Mouse (Mus musculus) hindbrain, embryonic 11.5 days (tissue): ENCODE results near the gene Ccdc146. TPM values are rescaled to one million over a fixed set of nuclear protein-coding genes. Genes with fewer than 3 reads are reported as not detected.

ENCODE experiments used
- ATAC-seq: fragments of 200-750 bp; cut with Nextera tagmentation; 2 replicates; pipeline ENCODE4 v1.8.0; 2017; ENCODE audit warnings: mild to moderate bottlenecking, moderate TSS enrichment, moderate library complexity; ENCODE audit not compliant: low FRiP score
- DNase-seq: peaks from one replicate; pipeline ENCODE4 v3.0.0-alpha.2; 2015; ENCODE audit warnings: low spot score
- H3K27ac ChIP-seq: fragments of 300-500 bp; sonication (generic); 2 replicates; pipeline ENCODE4 v1.5.1; 2014; ENCODE audit warnings: mild to moderate bottlenecking, low read depth, low read length
- H3K27me3 ChIP-seq: fragments of 300-500 bp; sonication (generic); 2 replicates; pipeline ENCODE4 v1.6.1; 2014; ENCODE audit warnings: mild to moderate bottlenecking, low read length, moderate library complexity, mixed read lengths; ENCODE audit not compliant: control insufficient read depth, insufficient read depth
- H3K36me3 ChIP-seq: fragments of 300-500 bp; sonication (generic); 2 replicates; pipeline ENCODE4 v1.6.1; 2014; ENCODE audit warnings: mild to moderate bottlenecking, low read length, moderate library complexity, mixed read lengths; ENCODE audit not compliant: control insufficient read depth, insufficient read depth
- H3K4me1 ChIP-seq: fragments of 300-500 bp; sonication (generic); replicated peaks from 2 replicates; pipeline ENCODE4 v1.6.1; 2014; ENCODE audit warnings: low read length, mixed read lengths; ENCODE audit not compliant: control insufficient read depth, insufficient read depth
- H3K4me2 ChIP-seq: fragments of 300-500 bp; sonication (generic); replicated peaks from 2 replicates; pipeline ENCODE4 v1.6.1; 2014; ENCODE audit warnings: mild to moderate bottlenecking, low read depth, low read length
- H3K4me3 ChIP-seq: fragments of 300-500 bp; sonication (generic); 2 replicates; pipeline ENCODE4 v1.5.1; 2014; ENCODE audit warnings: low read depth, low read length
- H3K9ac ChIP-seq: fragments of 300-500 bp; sonication (generic); 2 replicates; pipeline ENCODE4 v1.6.1; 2014; ENCODE audit warnings: low read depth, low read length
- H3K9me3 ChIP-seq: fragments of 300-500 bp; sonication (generic); 2 replicates; pipeline ENCODE4 v1.6.1; 2016; ENCODE audit warnings: low read length; ENCODE audit not compliant: control insufficient read depth
- WGBS: fragments of 180-500 bp; shearing (Covaris S2); extraction: QIAGEN DNeasy Blood & Tissue Kit; methylation state at CpG from one replicate; pipeline ENCODE4 v1.1.7; 2014; 5-methylcytosine and 5-hydroxymethylcytosine counted together
- polyA plus RNA-seq: library from polyadenylated mRNA; unstranded; fragments of >200 nt; fragmentation: Nextera tagmentation; extraction: Ambion mirVana; gene quantifications from 2 replicates; pipeline ENCODE4 v1.2.1, GENCODE M21; 2014

Ccdc146 gene
- polyA plus RNA-seq, 1 experiment from 2014 or later, result 0.88 TPM

DNA sequence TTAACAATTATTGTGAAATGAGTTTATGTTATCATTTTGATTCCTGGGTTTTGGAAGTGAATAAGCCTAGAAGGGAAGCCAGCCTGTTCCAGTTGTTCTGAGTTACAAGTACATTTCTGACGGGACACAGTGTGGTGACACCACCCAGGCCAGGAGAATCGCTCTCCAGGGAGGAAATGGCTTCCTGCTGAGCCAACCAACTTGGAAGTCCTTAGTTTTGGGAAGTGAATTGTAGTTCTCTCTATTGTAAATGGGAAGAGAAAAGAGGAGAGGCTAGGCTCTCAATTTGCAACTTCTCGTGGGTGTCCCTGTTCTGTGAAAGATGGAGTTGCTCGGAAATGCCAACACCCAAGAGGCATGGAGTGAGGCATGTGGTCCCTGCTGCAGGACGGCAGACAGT lies 155.0 kb downstream of the Ccdc146 start:
- Histone ChIP-seq H3K4me1 (peaks cover 2% of the 10 kb centered on the region; the same call in 1 of the 2 replicates), H3K36me3 (no peaks in the 10 kb centered on the region), H3K4me2 (no peak overlapping the region), H3K9me3 (no peaks in the 10 kb centered on the region), H3K27me3 (no peaks in the 10 kb centered on the region), H3K9ac (no peak overlapping the region), H3K27ac (no peak overlapping the region), H3K4me3 (no peak overlapping the region)
- no peak for ATAC-seq
- DNase-seq, result no peak
- WGBS, result 72% methylated on average over 5 of the region's 5 CpGs

DNA sequence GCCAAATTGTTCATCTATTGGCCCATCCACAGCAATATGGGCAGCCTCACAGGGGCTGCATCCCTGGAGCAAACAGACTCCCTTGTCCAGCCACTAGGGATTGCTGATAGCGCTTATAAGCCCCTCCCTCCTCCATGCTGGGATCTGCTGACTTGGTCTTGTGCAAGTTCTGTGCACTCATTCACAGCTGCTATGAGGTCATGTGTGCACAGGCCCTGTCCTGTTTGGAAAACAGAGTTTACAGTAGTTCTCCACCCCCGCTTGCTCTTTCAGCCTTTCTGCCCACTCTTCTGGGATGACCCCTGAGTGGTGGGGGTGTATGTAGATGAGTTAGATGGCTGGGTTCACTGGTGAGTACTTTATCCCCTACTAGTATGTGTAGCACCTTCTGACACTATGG lies 157.4 kb downstream of the Ccdc146 start:
- Histone ChIP-seq H3K4me2 (no peak overlapping the region), H3K4me3 (no peak overlapping the region), H3K36me3 (no peaks in the 10 kb centered on the region), H3K27ac (no peak overlapping the region), H3K9ac (no peak overlapping the region), H3K9me3 (no peaks in the 10 kb centered on the region), H3K27me3 (no peaks in the 10 kb centered on the region), H3K4me1 (no peaks in the 10 kb centered on the region; the same call in 1 of the 2 replicates)
- DNase-seq (no peak), ATAC-seq (no peak)
- WGBS, result 84% methylated on average over 2 of the region's 2 CpGs

DNA sequence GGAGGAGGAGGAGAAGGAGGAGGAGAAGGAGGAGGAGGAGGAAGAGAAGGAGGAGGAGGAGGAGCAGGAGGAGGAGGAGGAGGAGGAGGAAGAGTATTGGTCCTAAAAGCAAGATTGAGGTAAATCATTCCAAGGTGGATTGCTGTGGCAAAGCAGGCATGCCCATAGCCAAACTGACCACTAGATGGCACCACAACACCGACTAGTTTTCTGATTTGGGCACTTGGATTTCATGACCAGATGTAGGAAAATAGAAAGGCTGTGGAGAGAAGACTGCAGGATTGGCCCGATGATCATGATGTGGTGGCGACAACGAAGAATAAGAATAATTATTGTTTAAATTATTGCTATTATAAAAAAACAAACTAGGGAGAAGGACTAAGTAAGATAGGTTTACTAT lies 159.4 kb downstream of the Ccdc146 start:
- peak; percentile 63 for ATAC-seq
- Histone ChIP-seq H3K4me1 (no peaks in the 10 kb centered on the region; the same call in 1 of the 2 replicates), H3K4me2 (no peak overlapping the region), H3K27ac (no peak overlapping the region), H3K9ac (no peak overlapping the region), H3K9me3 (no peaks in the 10 kb centered on the region), H3K36me3 (no peaks in the 10 kb centered on the region), H3K4me3 (no peak overlapping the region), H3K27me3 (no peaks in the 10 kb centered on the region)
- 30% methylated on average over 4 of the region's 4 CpGs for WGBS
- peak; percentile 94 for DNase-seq

DNA sequence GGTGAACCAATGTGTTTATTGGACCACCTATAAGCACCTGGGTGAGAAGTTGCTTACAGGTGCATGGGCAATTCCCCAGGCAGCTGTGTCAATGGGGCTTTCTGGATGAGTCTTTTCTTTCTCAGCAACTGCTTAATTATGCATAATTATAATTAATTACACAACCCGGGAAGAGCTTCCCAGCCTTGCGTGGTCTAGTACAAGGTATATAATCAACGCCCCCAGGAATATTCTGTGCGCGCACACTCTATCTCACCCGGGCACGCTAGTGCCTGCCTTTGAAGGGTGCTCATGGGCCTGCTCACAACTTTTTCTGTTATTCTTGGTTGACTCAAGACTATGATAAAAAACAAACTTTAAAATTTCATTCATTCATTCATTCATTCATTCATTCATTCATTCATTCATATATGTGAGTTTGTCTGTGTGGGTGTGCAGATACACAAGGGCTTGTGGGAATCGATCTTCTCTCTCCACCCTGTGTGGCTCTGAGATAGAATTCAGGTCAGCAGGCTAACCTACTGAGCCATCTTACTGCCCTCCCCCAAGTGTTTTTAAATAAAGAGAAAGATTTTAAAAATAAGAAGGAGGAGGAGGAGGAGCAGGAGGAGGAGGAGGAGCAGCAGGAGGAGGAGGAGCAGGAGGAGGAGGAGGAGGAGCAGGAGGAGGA lies 160.0 kb downstream of the Ccdc146 start:
- 88% methylated on average over 8 of the region's 8 CpGs for WGBS
- Histone ChIP-seq H3K27ac (peak overlapping the region; percentile 76), H3K27me3 (no peaks in the 10 kb centered on the region), H3K9ac (no peak overlapping the region), H3K4me3 (no peak overlapping the region), H3K9me3 (no peaks in the 10 kb centered on the region), H3K4me2 (no peak overlapping the region), H3K36me3 (no peaks in the 10 kb centered on the region), H3K4me1 (no peaks in the 10 kb centered on the region; the same call in 1 of the 2 replicates)
- DNase-seq (no peak), ATAC-seq (peak; percentile 73)

DNA sequence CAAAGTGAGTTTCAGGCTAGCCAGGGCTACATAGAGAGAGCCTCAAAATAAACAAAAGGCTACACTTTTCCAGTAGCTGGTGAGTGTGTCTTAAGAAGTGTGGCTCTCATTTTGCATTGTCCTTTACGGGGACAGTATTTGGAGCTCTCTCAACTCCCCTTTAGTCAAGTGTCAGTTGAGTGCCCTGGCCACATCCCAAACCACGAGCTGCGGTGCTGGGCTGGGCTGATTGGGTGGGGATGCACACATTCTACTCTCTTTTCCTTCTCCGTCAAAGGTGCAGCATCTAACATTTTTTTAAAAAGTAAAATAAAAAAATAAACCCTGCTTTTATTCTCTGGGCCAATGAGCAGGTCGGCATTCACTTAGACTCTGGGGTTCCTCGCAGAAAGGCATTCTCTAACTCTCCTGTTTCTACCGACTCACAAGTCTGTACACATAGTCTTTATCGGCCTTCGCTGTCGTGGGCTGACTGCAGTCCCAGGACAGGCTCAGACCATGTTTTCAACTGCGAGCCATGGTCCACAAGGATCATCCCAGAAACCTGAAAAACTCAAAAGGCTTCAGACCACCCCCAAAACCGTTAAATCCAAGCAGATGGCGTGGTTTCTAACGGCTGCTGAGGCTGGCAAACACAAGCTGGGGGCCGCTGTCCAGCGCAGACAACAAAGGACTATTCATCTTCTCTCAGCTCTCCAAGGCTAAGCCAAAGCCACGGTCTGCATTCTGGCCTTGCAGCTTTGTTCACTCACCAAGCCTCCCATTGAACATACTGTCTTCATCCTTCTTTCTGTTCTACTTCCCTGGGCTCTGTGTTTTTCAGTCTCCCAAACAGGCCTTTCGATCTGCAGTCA lies 161.0 kb downstream of the Ccdc146 start:
- H3K4me2 ChIP-seq, result no peak overlapping the region
- DNase-seq (peak; percentile 76), ATAC-seq (peak; percentile 84)
- H3K36me3 ChIP-seq, result no peaks in the 10 kb centered on the region
- H3K9ac ChIP-seq, result peak overlapping the region; percentile 44; the same call in 1 of the 2 replicates
- no peak overlapping the region for H3K4me3 ChIP-seq
- no peaks in the 10 kb centered on the region for H3K9me3 ChIP-seq
- H3K27ac ChIP-seq, result peak overlapping the region; percentile 76
- 41% methylated on average over 18 of the region's 18 CpGs for WGBS
- no peaks in the 10 kb centered on the region for H3K27me3 ChIP-seq
- no peaks in the 10 kb centered on the region; the same call in 1 of the 2 replicates for H3K4me1 ChIP-seq

DNA sequence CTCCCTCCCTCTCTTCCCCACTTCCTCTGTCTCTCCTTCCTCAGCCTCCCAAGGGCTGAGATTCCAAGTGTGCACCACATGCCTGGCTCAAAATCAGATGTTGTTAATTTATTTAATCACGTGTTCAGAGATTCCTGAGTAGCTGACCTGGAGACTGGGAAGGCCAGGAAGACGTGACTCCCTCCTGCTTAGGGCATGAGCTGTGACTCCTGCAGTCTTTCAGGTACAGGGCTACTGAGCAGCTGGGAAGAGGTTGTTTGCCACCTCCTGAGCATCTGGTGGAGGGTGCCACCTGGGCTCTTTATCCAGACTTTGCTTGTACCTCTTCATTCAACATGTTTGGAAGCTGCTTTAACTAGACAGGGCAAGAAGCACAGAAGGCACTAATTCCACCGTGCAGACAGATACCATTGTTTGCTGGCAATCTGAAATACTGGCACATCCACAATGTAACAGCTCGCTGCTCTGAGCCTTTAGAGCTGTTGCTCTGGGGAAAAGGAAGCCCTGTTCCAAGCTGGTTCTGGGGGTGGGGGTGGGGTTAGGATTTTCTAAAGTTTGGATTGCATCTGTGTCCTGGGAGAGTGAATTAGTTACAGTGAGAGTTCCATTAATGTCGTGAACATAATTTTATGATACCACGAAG lies 163.2 kb downstream of the Ccdc146 start:
- no peaks in the 10 kb centered on the region for H3K9me3 ChIP-seq
- H3K27ac ChIP-seq, result no peak overlapping the region
- no peak overlapping the region for H3K4me3 ChIP-seq
- H3K4me2 ChIP-seq, result no peak overlapping the region
- H3K27me3 ChIP-seq, result no peaks in the 10 kb centered on the region
- H3K4me1 ChIP-seq, result no peaks in the 10 kb centered on the region; the same call in 1 of the 2 replicates
- ATAC-seq (no peak), DNase-seq (no peak)
- H3K9ac ChIP-seq, result no peak overlapping the region
- H3K36me3 ChIP-seq, result no peaks in the 10 kb centered on the region
- WGBS, result 52% methylated on average over 6 of the region's 6 CpGs

DNA sequence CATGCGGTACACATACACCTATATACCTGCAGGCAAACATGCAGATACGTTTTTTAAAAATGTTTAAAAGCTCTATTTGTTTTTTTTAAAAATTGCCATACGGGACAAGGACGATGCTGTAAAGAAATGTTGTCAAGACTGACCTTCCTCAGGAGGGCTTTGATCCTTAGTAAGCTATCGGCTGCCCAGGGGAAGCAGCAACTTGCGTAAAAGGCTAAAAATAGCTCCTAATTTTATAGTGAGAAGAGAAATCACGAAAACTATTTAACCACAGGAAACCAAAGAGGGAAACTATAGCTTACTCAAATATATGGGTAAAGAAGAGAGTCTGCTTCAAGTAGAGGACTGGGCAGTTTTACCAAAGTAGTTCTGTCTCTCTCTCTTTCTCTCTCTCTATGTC lies 163.7 kb downstream of the Ccdc146 start:
- Histone ChIP-seq H3K27ac (no peak overlapping the region), H3K4me2 (no peak overlapping the region), H3K4me1 (no peaks in the 10 kb centered on the region; the same call in 1 of the 2 replicates), H3K9ac (no peak overlapping the region), H3K4me3 (no peak overlapping the region), H3K27me3 (no peaks in the 10 kb centered on the region), H3K36me3 (no peaks in the 10 kb centered on the region), H3K9me3 (no peaks in the 10 kb centered on the region)
- ATAC-seq (no peak), DNase-seq (no peak)
- 82% methylated on average over 7 of the region's 7 CpGs for WGBS

DNA sequence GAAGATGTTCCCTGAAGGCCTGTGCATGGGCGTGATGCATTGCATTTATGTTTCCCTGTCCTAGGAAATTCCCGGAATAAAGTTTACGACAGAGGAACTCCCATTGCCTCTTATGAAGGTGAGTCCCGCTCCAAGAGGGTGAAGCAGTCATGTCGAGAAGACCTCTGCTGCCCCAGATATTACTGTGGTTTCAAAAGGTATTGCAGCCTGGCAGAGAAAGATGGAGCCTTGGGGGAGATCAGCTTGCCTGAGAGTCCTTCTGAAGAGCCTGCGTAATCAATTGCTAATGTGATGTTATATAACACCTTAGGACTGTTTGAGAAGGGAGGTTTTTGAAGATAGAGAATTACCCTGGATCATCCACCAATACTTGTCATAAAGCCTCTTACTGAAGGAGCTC lies 166.7 kb downstream of the Ccdc146 start:
- Histone ChIP-seq H3K4me1 (no peaks in the 10 kb centered on the region; the same call in 1 of the 2 replicates), H3K27ac (no peak overlapping the region), H3K36me3 (no peaks in the 10 kb centered on the region), H3K4me2 (no peak overlapping the region), H3K9ac (no peak overlapping the region), H3K27me3 (no peaks in the 10 kb centered on the region), H3K9me3 (no peaks in the 10 kb centered on the region), H3K4me3 (no peak overlapping the region)
- no peak for ATAC-seq
- 69% methylated on average over 6 of the region's 6 CpGs for WGBS
- no peak for DNase-seq
